17 mouse cellular contexts compared by ENCODE assay signal in genomic region chr5:63728955-63729354, GRCm38 (mm10).
"Had no signal": no experiment of that assay in that cellular context is flagged by ENCODE, and none has a peak within 500 bp of the region (broad histone marks: within the 10 kb centered on the region; RNA-seq: fewer than 3 reads in every experiment).

No protein-coding gene starts in this region.

- ATAC-seq: liver, embryonic 12.5 days; liver, postnatal 0 days; lung, postnatal 0 days; midbrain, embryonic 13.5 days; midbrain, embryonic 15.5 days; midbrain, embryonic 16.5 days had no signal

- DNase-seq: left cerebral cortex, postnatal 4 days; liver; liver, embryonic 13.5 days; liver, postnatal 0 days; lung, adult 18-20 months; lung, adult 2 months; lung, embryonic 14.5 days; lung, postnatal 10 days; lung, postnatal 14 days; lung, postnatal 36 days; lung, postnatal 4 days; midbrain, embryonic 14.5 days had no signal
